Mouse (Mus musculus): Measurements from ENCODE around the gene Dnph1.

GRCm38 (mm10) chr17:46525065-46525464 lies 28.6 kb downstream of the Dnph1 start:
- no peak for TF ChIP-seq CTCF (IDR thresholded peaks at IDR 0.05; ENCODE audit: low read depth)
- no peak for TF ChIP-seq EP300 (IDR thresholded peaks at IDR 0.05; ENCODE audit: low read depth)
